Mouse (Mus musculus) splenic B cell, adult 2 months (primary cell): ENCODE measurements around the gene Tnks2.

ENCODE experiments used
- DNase-seq: peaks from one replicate; pipeline ENCODE4 v3.0.0-alpha.2; 2011; ENCODE audit warnings: low read depth, low spot score
- H3K27me3 ChIP-seq: 2 replicates; pipeline ENCODE4 v1.6.1; 2012; ENCODE audit warnings: mild to moderate bottlenecking, low read length, moderate library complexity, mixed read lengths; ENCODE audit not compliant: control insufficient read depth, poor library complexity, insufficient read depth, severe bottlenecking
- H3K36me3 ChIP-seq: 2 replicates; pipeline ENCODE4 v1.6.1; 2012; ENCODE audit warnings: mild to moderate bottlenecking, low read length, moderate library complexity, mixed read lengths; ENCODE audit not compliant: control insufficient read depth, poor library complexity, insufficient read depth, severe bottlenecking

Tnks2 gene

GRCm38 (mm10) chr19:36926553-36927236, 92.7 kb downstream of the Tnks2 start:
- Histone ChIP-seq H3K27me3 (no peaks in the 10 kb centered on the region), H3K36me3 (no peaks in the 10 kb centered on the region)
- DNase-seq, result peak; percentile 61

- DNase-seq, result peak; percentile 47
- no peaks in the 10 kb centered on the region for H3K27me3 ChIP-seq
- H3K36me3 ChIP-seq, result no peaks in the 10 kb centered on the region
These were observed 93.8 kb downstream of the Tnks2 start for GRCm38 (mm10) chr19:36927800-36928361.

- no peaks in the 10 kb centered on the region for H3K36me3 ChIP-seq
These were observed 95.8 kb downstream of the Tnks2 start for GRCm38 (mm10) chr19:36929816-36930215.

GRCm38 (mm10) chr19:36932097-36932496, 98.1 kb downstream of the Tnks2 start:
- no peak for DNase-seq
- Histone ChIP-seq H3K36me3 (no peaks in the 10 kb centered on the region), H3K27me3 (no peaks in the 10 kb centered on the region)

More at GRCm38 (mm10) chr19:36929816-36930215, 95.8 kb downstream of the Tnks2 start:
- no peaks in the 10 kb centered on the region for H3K27me3 ChIP-seq
- no peak for DNase-seq

GRCm38 (mm10) chr19:36932613-36933012, 98.6 kb downstream of the Tnks2 start:
- H3K36me3 ChIP-seq, result no peaks in the 10 kb centered on the region
- H3K27me3 ChIP-seq, result no peaks in the 10 kb centered on the region
- DNase-seq, result peak; percentile 60

- H3K27me3 ChIP-seq, result no peaks in the 10 kb centered on the region
- no peak for DNase-seq
These were observed 102.3 kb downstream of the Tnks2 start for GRCm38 (mm10) chr19:36936285-36936684.

GRCm38 (mm10) chr19:36938008-36938407, 104.0 kb downstream of the Tnks2 start:
- H3K27me3 ChIP-seq, result no peaks in the 10 kb centered on the region
- DNase-seq, result no peak
- no peaks in the 10 kb centered on the region; the same call in 1 of the 2 replicates for H3K36me3 ChIP-seq

More at GRCm38 (mm10) chr19:36936285-36936684, 102.3 kb downstream of the Tnks2 start:
- no peaks in the 10 kb centered on the region; the same call in 1 of the 2 replicates for H3K36me3 ChIP-seq

- Histone ChIP-seq H3K27me3 (no peaks in the 10 kb centered on the region), H3K36me3 (no peaks in the 10 kb centered on the region; the same call in 1 of the 2 replicates)
- no peak for DNase-seq
These were observed 106.0 kb downstream of the Tnks2 start for GRCm38 (mm10) chr19:36940064-36940463.
